Mouse (Mus musculus) spleen, adult 2 months (tissue): ENCODE measurements around the gene Hoxb7. TPM values are rescaled to one million over a fixed set of nuclear protein-coding genes. Genes with fewer than 3 reads are reported as not detected.

ENCODE experiments used
- DNase-seq, 2 experiments: peaks; one replicate each; pipeline versions ENCODE4 v3.0.0 to v3.0.0-alpha.2; 2012 to 2021; ENCODE audit warnings: low spot score in 2 of 2, low read depth in 1 of 2
- H3K27ac ChIP-seq: fragments of 200-500 bp; 2 replicates; pipeline ENCODE4 v1.5.1; 2012; ENCODE audit warnings: low read length, inconsistent platforms; ENCODE audit not compliant: insufficient read depth
- H3K27me3 ChIP-seq: fragments of 200-500 bp; 2 replicates; pipeline ENCODE4 v1.6.1; 2012; ENCODE audit warnings: mild to moderate bottlenecking, moderate library complexity, low read length, inconsistent platforms; ENCODE audit not compliant: control insufficient read depth, insufficient read depth
- H3K36me3 ChIP-seq: fragments of 200-500 bp; 2 replicates; pipeline ENCODE4 v1.6.1; 2012; ENCODE audit warnings: mild to moderate bottlenecking, low read length, inconsistent platforms; ENCODE audit not compliant: control insufficient read depth, insufficient read depth
- H3K4me1 ChIP-seq: fragments of 200-500 bp; 2 replicates; pipeline ENCODE4 v1.6.1; 2011; ENCODE audit warnings: inconsistent platforms; ENCODE audit not compliant: control insufficient read depth, insufficient read depth, insufficient read length
- H3K4me3 ChIP-seq: fragments of 200-500 bp; 2 replicates; pipeline ENCODE4 v1.5.1; 2011; ENCODE audit warnings: mild to moderate bottlenecking, inconsistent platforms; ENCODE audit not compliant: insufficient read depth, insufficient read length; ENCODE audit errors: extremely low read depth
- CTCF ChIP-seq: fragments of 200-500 bp; IDR thresholded peaks from 2 replicates; pipeline ENCODE4 v1.5.1; 2011; ENCODE audit warnings: mild to moderate bottlenecking, inconsistent platforms; ENCODE audit not compliant: insufficient read depth, insufficient read length, insufficient replicate concordance; ENCODE audit errors: extremely low read depth
- POLR2A ChIP-seq: fragments of 200-500 bp; IDR thresholded peaks from 2 replicates; pipeline ENCODE4 v1.6.1; 2011; ENCODE audit warnings: low read depth, low read length, inconsistent platforms
- WGBS: fragments of 180-500 bp; shearing (Covaris S2); methylation state at CpG from one replicate; pipeline ENCODE4 v1.1.7; 2018; 5-methylcytosine and 5-hydroxymethylcytosine counted together
- polyA plus RNA-seq: library from polyadenylated mRNA; depleted of rRNA; stranded (reverse); fragments of >200 nt; gene quantifications from 2 replicates; pipeline ENCODE4 v1.2.3, GENCODE M21; 2012

The Hoxb7 gene
- polyA plus RNA-seq, 1 experiment: 0.62 TPM

- H3K4me3 ChIP-seq: peak within 1 kb of the TSS; percentile 63
- H3K27me3 ChIP-seq: peaks cover 13% of the 10 kb centered on the region
- no peak for DNase-seq
- no peaks in the 10 kb centered on the region for H3K36me3 ChIP-seq
- H3K27ac ChIP-seq: peak within 1 kb of the TSS; percentile 74
- H3K4me1 ChIP-seq: peaks cover 8% of the 10 kb centered on the region
- 35% methylated on average over 28 of the region's 28 CpGs for WGBS
- TF ChIP-seq CTCF (no peak), POLR2A (no peak)
Observed at GRCm38 (mm10) chr11:96317608-96318367, 31.4 kb downstream of the Hoxb7 start, which contains the start of gene Hoxb4. TSS of gene Hoxb4 (plus strand) at chr11:96318267.

GRCm38 (mm10) chr11:96318368-96319070 lies 32.1 kb downstream of the Hoxb7 start:
- H3K36me3 ChIP-seq: no peaks in the 10 kb centered on the region
- peaks cover 8% of the 10 kb centered on the region for H3K4me1 ChIP-seq
- peak overlapping the region; percentile 63 for H3K4me3 ChIP-seq
- TF ChIP-seq POLR2A (peak; percentile 15; the same call in 1 of the 2 replicates), CTCF (no peak)
- under 1% methylated on average over 45 of the region's 45 CpGs for WGBS
- peak overlapping the region; percentile 74 for H3K27ac ChIP-seq
- H3K27me3 ChIP-seq: peaks cover 13% of the 10 kb centered on the region
- peak; percentile 30 to 68 for DNase-seq

GRCm38 (mm10) chr11:96319071-96319902 lies 32.9 kb downstream of the Hoxb7 start:
- TF ChIP-seq POLR2A: no peak
- no peak for TF ChIP-seq CTCF
- Histone ChIP-seq H3K4me1 (peaks cover 5% of the 10 kb centered on the region), H3K27me3 (peaks cover 9% of the 10 kb centered on the region), H3K36me3 (no peaks in the 10 kb centered on the region), H3K27ac (no peak overlapping the region), H3K4me3 (peak overlapping the region; percentile 63)
- no peak for DNase-seq
- 1% methylated on average over 34 of the region's 34 CpGs for WGBS

- H3K4me1 ChIP-seq: peaks cover under 1% of the 10 kb centered on the region
- no peak for DNase-seq
- H3K36me3 ChIP-seq: no peaks in the 10 kb centered on the region
- WGBS: 18% methylated on average over 29 of the region's 29 CpGs
- peak overlapping the region; percentile 44 for H3K4me3 ChIP-seq
- no peak for TF ChIP-seq POLR2A
- no peak for TF ChIP-seq CTCF
- H3K27ac ChIP-seq: no peak overlapping the region
- peaks cover 5% of the 10 kb centered on the region; the same call in 1 of the 2 replicates for H3K27me3 ChIP-seq
Observed at GRCm38 (mm10) chr11:96319910-96320309, 33.5 kb downstream of the Hoxb7 start.

- H3K4me3 ChIP-seq: no peak overlapping the region
- TF ChIP-seq CTCF (no peak), POLR2A (no peak)
- H3K27ac ChIP-seq: no peak overlapping the region
- no peak for DNase-seq
- H3K36me3 ChIP-seq: no peaks in the 10 kb centered on the region
- no peaks in the 10 kb centered on the region; the same call in 1 of the 2 replicates for H3K4me1 ChIP-seq
- peaks cover 3% of the 10 kb centered on the region; the same call in 1 of the 2 replicates for H3K27me3 ChIP-seq
- WGBS: 85% methylated on average over 17 of the region's 17 CpGs
Observed at GRCm38 (mm10) chr11:96320688-96321087, 34.3 kb downstream of the Hoxb7 start.

- peaks cover 3% of the 10 kb centered on the region; the same call in 1 of the 2 replicates for H3K27me3 ChIP-seq
- H3K36me3 ChIP-seq: no peaks in the 10 kb centered on the region
- H3K4me1 ChIP-seq: no peaks in the 10 kb centered on the region; the same call in 1 of the 2 replicates
- TF ChIP-seq CTCF (no peak), POLR2A (no peak)
- H3K27ac ChIP-seq: no peak overlapping the region
- DNase-seq: no peak
- 86% methylated on average over 5 of the region's 5 CpGs for WGBS
- no peak overlapping the region for H3K4me3 ChIP-seq
Observed at GRCm38 (mm10) chr11:96321846-96322245, 35.4 kb downstream of the Hoxb7 start.
